Mouse (Mus musculus) lung, adult 2 months (tissue): ENCODE data around the gene Slc26a8. TPM values are rescaled to one million over a fixed set of nuclear protein-coding genes. Genes with fewer than 3 reads are reported as not detected.

ENCODE experiments used
- DNase-seq: peaks from one replicate; pipeline ENCODE4 v3.0.0; 2022
- H3K4me1 ChIP-seq: fragments of 200-500 bp; 2 replicates; pipeline ENCODE4 v1.6.1; 2011; ENCODE audit warnings: low read length; ENCODE audit not compliant: control insufficient read depth, insufficient read depth
- H3K4me3 ChIP-seq: fragments of 200-500 bp; replicated peaks from 2 replicates; pipeline ENCODE3; 2011; ENCODE audit warnings: low read depth, mild to moderate bottlenecking, control low read depth, low read length; ENCODE audit errors: extremely low read depth
- CTCF ChIP-seq: fragments of 200-500 bp; IDR thresholded peaks from 2 replicates; pipeline ENCODE4 v1.5.1; 2011; ENCODE audit warnings: mild to moderate bottlenecking, low read length, control low read depth; ENCODE audit not compliant: insufficient read depth
- POLR2A ChIP-seq: fragments of 200-500 bp; IDR thresholded peaks from 2 replicates; pipeline ENCODE4 v1.6.1; 2011; ENCODE audit warnings: low read depth, mild to moderate bottlenecking, control low read depth, low read length, borderline replicate concordance; ENCODE audit errors: extremely low read depth
- WGBS: fragments of 180-500 bp; shearing (Covaris S2); methylation state at CpG from one replicate; pipeline ENCODE4 v1.1.7; 2018; 5-methylcytosine and 5-hydroxymethylcytosine counted together
- polyA plus RNA-seq: library from polyadenylated mRNA; depleted of rRNA; stranded (reverse); fragments of >200 nt; gene quantifications from 2 replicates; pipeline ENCODE4 v1.2.3, GENCODE M21; 2012

Gene Slc26a8
- polyA plus RNA-seq, 1 experiment: 1.2 TPM

GRCm38 (mm10) chr17:28626937-28627336 is 63.1 kb downstream of the Slc26a8 start:
- no peak for TF ChIP-seq POLR2A
- TF ChIP-seq CTCF: no peak
- DNase-seq: no peak
- Histone ChIP-seq H3K4me1 (no peaks in the 10 kb centered on the region), H3K4me3 (no peak overlapping the region)
- 79% methylated on average over 2 of the region's 2 CpGs for WGBS

GRCm38 (mm10) chr17:28625327-28625726 is 64.7 kb downstream of the Slc26a8 start:
- no peak for TF ChIP-seq CTCF
- TF ChIP-seq POLR2A: no peak
- Histone ChIP-seq H3K4me1 (peaks cover 5% of the 10 kb centered on the region), H3K4me3 (no peak overlapping the region)
- no peak for DNase-seq
- WGBS: 74% methylated on average over 15 of the region's 15 CpGs

- 58% methylated on average over 2 of the region's 2 CpGs for WGBS
Observed at GRCm38 (mm10) chr17:28624841-28625240, 65.2 kb downstream of the Slc26a8 start.

GRCm38 (mm10) chr17:28622300-28622759 is 67.7 kb downstream of the Slc26a8 start, which contains the start of gene Srpk1:
Srpk1 (minus strand) TSS chr17:28622709.
- peak; percentile 86 for DNase-seq
- under 1% methylated on average over 52 of the region's 53 CpGs for WGBS
- TF ChIP-seq POLR2A (peak; percentile 57; the same call in 1 of the 2 replicates), CTCF (no peak)
- Histone ChIP-seq H3K4me1 (peaks cover 5% of the 10 kb centered on the region), H3K4me3 (peak within 1 kb of the TSS; percentile 95)

More at GRCm38 (mm10) chr17:28624841-28625240, 65.2 kb downstream of the Slc26a8 start:
- H3K4me1 ChIP-seq: peaks cover 5% of the 10 kb centered on the region
- H3K4me3 ChIP-seq: no peak overlapping the region
- DNase-seq: no peak
- TF ChIP-seq CTCF: no peak
- TF ChIP-seq POLR2A: no peak

- peak; percentile 61 for DNase-seq
- Histone ChIP-seq H3K4me3 (peak overlapping the region; percentile 95), H3K4me1 (peaks cover 5% of the 10 kb centered on the region)
- no peak for TF ChIP-seq CTCF
- peak; percentile 23; the same call in 1 of the 2 replicates for TF ChIP-seq POLR2A
- under 1% methylated on average over 76 of the region's 78 CpGs for WGBS
Observed at GRCm38 (mm10) chr17:28621381-28622299, 68.4 kb downstream of the Slc26a8 start.

GRCm38 (mm10) chr17:28618775-28619174 is 71.3 kb downstream of the Slc26a8 start:
- DNase-seq: no peak
- H3K4me1 ChIP-seq: peaks cover 11% of the 10 kb centered on the region
- no peak for TF ChIP-seq CTCF
- no peak for TF ChIP-seq POLR2A
- H3K4me3 ChIP-seq: no peak overlapping the region
- WGBS: 84% methylated on average over 1 of the region's 1 CpGs

GRCm38 (mm10) chr17:28618124-28618523 is 71.9 kb downstream of the Slc26a8 start:
- TF ChIP-seq POLR2A (no peak), CTCF (no peak)
- H3K4me1 ChIP-seq: peaks cover 11% of the 10 kb centered on the region
- H3K4me3 ChIP-seq: no peak overlapping the region
- no peak for DNase-seq
- 81% methylated on average over 7 of the region's 7 CpGs for WGBS

GRCm38 (mm10) chr17:28617636-28618035 is 72.4 kb downstream of the Slc26a8 start:
- H3K4me3 ChIP-seq: no peak overlapping the region
- no peak for DNase-seq
- H3K4me1 ChIP-seq: peaks cover 13% of the 10 kb centered on the region
- WGBS: 67% methylated on average over 10 of the region's 10 CpGs
- TF ChIP-seq POLR2A (no peak), CTCF (no peak)

- H3K4me3 ChIP-seq: no peak overlapping the region
- peaks cover 8% of the 10 kb centered on the region for H3K4me1 ChIP-seq
- TF ChIP-seq CTCF (no peak), POLR2A (no peak)
- WGBS: 92% methylated on average over 4 of the region's 4 CpGs
- no peak for DNase-seq
Observed at GRCm38 (mm10) chr17:28615332-28615731, 74.7 kb downstream of the Slc26a8 start.

- Histone ChIP-seq H3K4me3 (no peak overlapping the region), H3K4me1 (peaks cover 8% of the 10 kb centered on the region)
- 74% methylated on average over 6 of the region's 6 CpGs for WGBS
- TF ChIP-seq CTCF (no peak), POLR2A (no peak)
- DNase-seq: no peak
Observed at GRCm38 (mm10) chr17:28613096-28613495, 76.9 kb downstream of the Slc26a8 start.
